Mouse (Mus musculus) left cerebral cortex, postnatal 36 days (tissue): ENCODE measurements around the gene Slpi. TPM values are rescaled to one million over a fixed set of nuclear protein-coding genes. Genes with fewer than 3 reads are reported as not detected.

Experiments used
- DNase-seq, 2 experiments: peaks; one replicate each; pipeline ENCODE4 v3.0.0; 2021 to 2022; ENCODE audit warnings: low spot score in 2 of 2, mixed read lengths in 1 of 2
- intact Hi-C: fragments of 180-260 bp; cut with DNase I; formaldehyde crosslinking; loops from one replicate; pipeline ENCODE4 v1.15.1; 2025
- total RNA-seq, 2 experiments: library from RNA; stranded (reverse); gene quantifications; 2 replicates each; pipeline ENCODE4 v1.2.3; 2021

Slpi gene
- total RNA-seq, 2 experiments from 2014 or later: 1.0 to 1.5 TPM

GRCm38 (mm10) chr2:164422675-164423393, 33.9 kb upstream of the Slpi start:
- DNase-seq: no peak
- intact Hi-C loops: no loop called here

- no peak for DNase-seq
- intact Hi-C loops: no loop called here
These were observed 33.1 kb upstream of the Slpi start for GRCm38 (mm10) chr2:164421979-164422378.

- no peak for DNase-seq
- intact Hi-C loops: no loop called here
These were observed 32.4 kb upstream of the Slpi start for GRCm38 (mm10) chr2:164421306-164421705.

GRCm38 (mm10) chr2:164419489-164419888, 30.6 kb upstream of the Slpi start:
- intact Hi-C loops: loop anchor here (5.0 to 10.0 kb wide), 4 partner anchors 95 to 305 kb away; partner anchors contain the start of gene Wfdc2
- no peak for DNase-seq

- intact Hi-C loops: loop anchor here (5.0 to 10.0 kb wide), 4 partner anchors 96 to 306 kb away; partner anchors contain the start of gene Wfdc2
- DNase-seq: no peak
These were observed 29.5 kb upstream of the Slpi start for GRCm38 (mm10) chr2:164418308-164418875.

GRCm38 (mm10) chr2:164417198-164417597, 28.3 kb upstream of the Slpi start:
- no peak for DNase-seq
- intact Hi-C loops: loop anchor here (1.0 to 10.0 kb wide), 5 partner anchors 39 to 308 kb away; partner anchors contain the start of genes Sys1 and Wfdc2

- no peak for DNase-seq
- intact Hi-C loops: loop anchor here (10.0 kb wide), 2 partner anchors 100 to 310 kb away; no protein-coding TSS in a partner anchor
These were observed 25.7 kb upstream of the Slpi start for GRCm38 (mm10) chr2:164414581-164414980.

- intact Hi-C loops: loop anchor here (10.0 kb wide), 2 partner anchors 101 to 311 kb away; no protein-coding TSS in a partner anchor
- no peak for DNase-seq
These were observed 25.3 kb upstream of the Slpi start for GRCm38 (mm10) chr2:164414167-164414566.

- intact Hi-C loops: loop anchor here (2.0 kb wide), 1 partner anchor 303 kb away; no protein-coding TSS in a partner anchor
- peak; percentile 65 to 72 for DNase-seq
These were observed 18.8 kb upstream of the Slpi start for GRCm38 (mm10) chr2:164407708-164408107.

GRCm38 (mm10) chr2:164405519-164405918, 16.6 kb upstream of the Slpi start:
- intact Hi-C loops: no loop called here
- DNase-seq: no peak

- no peak for DNase-seq
- intact Hi-C loops: no loop called here
These were observed 16.2 kb upstream of the Slpi start, which contains the start of gene Matn4 for GRCm38 (mm10) chr2:164405060-164405459. TSS of gene Matn4 (minus strand) at chr2:164405160.

GRCm38 (mm10) chr2:164404082-164404990, 15.4 kb upstream of the Slpi start:
- intact Hi-C loops: no loop called here
- DNase-seq: no peak

- intact Hi-C loops: loop anchor here (2.0 kb wide), 1 partner anchor 15 kb away; the partner anchor contains the start of gene Slpi
- no peak for DNase-seq
These were observed 14.6 kb upstream of the Slpi start for GRCm38 (mm10) chr2:164403396-164404081.

GRCm38 (mm10) chr2:164402906-164403305, 14.0 kb upstream of the Slpi start, which contains the start of gene Rbpjl:
TSS of gene Rbpjl (plus strand) at chr2:164403141.
- intact Hi-C loops: loop anchor here (2.0 kb wide), 1 partner anchor 14 kb away; the partner anchor contains the start of gene Slpi

GRCm38 (mm10) chr2:164396911-164397310, 8.0 kb upstream of the Slpi start:
- no peak for DNase-seq
- intact Hi-C loops: no loop called here

More at GRCm38 (mm10) chr2:164402906-164403305, 14.0 kb upstream of the Slpi start, which contains the start of gene Rbpjl:
- DNase-seq: peak; percentile 46 to 47

GRCm38 (mm10) chr2:164396076-164396475, 7.2 kb upstream of the Slpi start:
- no peak for DNase-seq
- intact Hi-C loops: no loop called here

- DNase-seq: no peak
- intact Hi-C loops: no loop called here
These were observed 4.2 kb upstream of the Slpi start for GRCm38 (mm10) chr2:164393126-164393525.

- DNase-seq: peak; percentile 82 to 86
- intact Hi-C loops: loop anchor here (2.0 to 10.0 kb wide), 4 partner anchors 13 to 287 kb away; partner anchors contain the start of genes Rbpjl and Wfdc5
These were observed 604 bp upstream of the Slpi start for GRCm38 (mm10) chr2:164389499-164389898.

- intact Hi-C loops: loop anchor here (5.0 to 10.0 kb wide), 3 partner anchors 202 to 285 kb away; partner anchors contain the start of gene Wfdc5
- DNase-seq: peak in 1 of 2 experiments; percentile 59
These were observed 1.9 kb downstream of the Slpi start for GRCm38 (mm10) chr2:164386953-164387352.
